Mouse (Mus musculus) forebrain, embryonic 11.5 days (tissue): ENCODE measurements at regions not wholly inside any gene's neighbourhood (a gene's known extent, or its start where the extent isn't known, plus 50 kb on each side); places are given as distances from the start of the nearest gene placed in this dataset.
"Not testable (repeated sequence)": the region's sequence is repeated elsewhere in the genome, so short reads cannot be mapped to it uniquely, and the experiment has no call there.

ENCODE experiments used
- ATAC-seq: fragments of 200-750 bp; cut with Nextera tagmentation; replicated peaks from 2 replicates; pipeline ENCODE4 v1.8.0; 2017; ENCODE audit warnings: moderate TSS enrichment; ENCODE audit not compliant: low FRiP score
- DNase-seq: peaks from one replicate; pipeline ENCODE4 v3.0.0-alpha.2; 2017; ENCODE audit warnings: low spot score
- H3K27ac ChIP-seq: fragments of 300-500 bp; sonication (generic); 2 replicates; pipeline ENCODE4 v1.5.1; 2014; ENCODE audit warnings: low read depth, low read length
- H3K27me3 ChIP-seq: fragments of 300-500 bp; sonication (generic); 2 replicates; pipeline ENCODE4 v1.6.1; 2014; ENCODE audit warnings: mild to moderate bottlenecking, low read length, mixed read lengths; ENCODE audit not compliant: control insufficient read depth, insufficient read depth
- H3K36me3 ChIP-seq: fragments of 300-500 bp; sonication (generic); 2 replicates; pipeline ENCODE4 v1.6.1; 2014; ENCODE audit warnings: mild to moderate bottlenecking, low read length, moderate library complexity, mixed read lengths; ENCODE audit not compliant: control insufficient read depth, insufficient read depth
- H3K4me1 ChIP-seq: fragments of 300-500 bp; sonication (generic); replicated peaks from 2 replicates; pipeline ENCODE4 v1.6.1; 2014; ENCODE audit warnings: low read length, mixed read lengths; ENCODE audit not compliant: control insufficient read depth, insufficient read depth
- H3K4me2 ChIP-seq: fragments of 300-500 bp; sonication (generic); 2 replicates; pipeline ENCODE4 v1.6.1; 2014; ENCODE audit warnings: low read depth, mild to moderate bottlenecking, low read length, moderate library complexity, mixed read lengths; ENCODE audit not compliant: severe bottlenecking
- H3K4me3 ChIP-seq: fragments of 300-500 bp; sonication (generic); 2 replicates; pipeline ENCODE4 v1.5.1; 2014; ENCODE audit warnings: low read depth, low read length
- H3K9ac ChIP-seq: fragments of 300-500 bp; sonication (generic); 2 replicates; pipeline ENCODE4 v1.6.1; 2014; ENCODE audit warnings: low read length
- H3K9me3 ChIP-seq: fragments of 300-500 bp; sonication (generic); 2 replicates; pipeline ENCODE4 v1.6.1; 2016; ENCODE audit warnings: low read length, mixed read lengths; ENCODE audit not compliant: control insufficient read depth
- WGBS: fragments of 180-500 bp; shearing (Covaris S2); extraction: QIAGEN DNeasy Blood & Tissue Kit; methylation state at CpG from one replicate; pipeline ENCODE4 v1.1.7; 2014; 5-methylcytosine and 5-hydroxymethylcytosine counted together

- H3K27me3 ChIP-seq = no peaks in the 10 kb centered on the region
- H3K9me3 ChIP-seq = no peaks in the 10 kb centered on the region
- no peak overlapping the region for H3K4me2 ChIP-seq
- peak; percentile 81 for ATAC-seq
- 45% methylated on average over 2 of the region's 2 CpGs for WGBS
- DNase-seq = no peak
- H3K4me1 ChIP-seq = no peaks in the 10 kb centered on the region
- H3K36me3 ChIP-seq = no peaks in the 10 kb centered on the region
- no peak overlapping the region for H3K4me3 ChIP-seq
- no peak overlapping the region for H3K27ac ChIP-seq
- H3K9ac ChIP-seq = no peak overlapping the region
Observed at GRCm38 (mm10) chr3:22285904-22286303, 209.5 kb downstream of the Tbl1xr1 start.

GRCm38 (mm10) chr3:22293466-22293865, 217.0 kb downstream of the Tbl1xr1 start:
- no peak for ATAC-seq
- H3K4me3 ChIP-seq = no peak overlapping the region
- H3K4me2 ChIP-seq = no peak overlapping the region
- no peaks in the 10 kb centered on the region for H3K4me1 ChIP-seq
- H3K27ac ChIP-seq = no peak overlapping the region
- WGBS = 88% methylated on average over 3 of the region's 3 CpGs
- no peak overlapping the region for H3K9ac ChIP-seq
- DNase-seq = no peak
- H3K9me3 ChIP-seq = no peaks in the 10 kb centered on the region
- no peaks in the 10 kb centered on the region for H3K36me3 ChIP-seq
- no peaks in the 10 kb centered on the region for H3K27me3 ChIP-seq

GRCm38 (mm10) chr3:22294081-22294480, 217.6 kb downstream of the Tbl1xr1 start:
- not testable (repeated sequence) for H3K9ac ChIP-seq, H3K27ac ChIP-seq, DNase-seq, H3K9me3 ChIP-seq, H3K4me3 ChIP-seq, H3K27me3 ChIP-seq, H3K36me3 ChIP-seq, H3K4me2 ChIP-seq, H3K4me1 ChIP-seq, ATAC-seq
- 94% methylated on average over 1 of the region's 1 CpGs for WGBS

- H3K4me2 ChIP-seq, H3K36me3 ChIP-seq, H3K4me1 ChIP-seq, DNase-seq, H3K27ac ChIP-seq, H3K9me3 ChIP-seq, H3K27me3 ChIP-seq, H3K9ac ChIP-seq, H3K4me3 ChIP-seq, ATAC-seq: not testable (repeated sequence)
- 89% methylated on average over 1 of the region's 1 CpGs for WGBS
Observed at GRCm38 (mm10) chr3:22296925-22297324, 220.5 kb downstream of the Tbl1xr1 start.

- H3K9ac ChIP-seq, H3K4me1 ChIP-seq, H3K27me3 ChIP-seq, ATAC-seq, H3K4me3 ChIP-seq, H3K36me3 ChIP-seq, H3K27ac ChIP-seq, H3K9me3 ChIP-seq, H3K4me2 ChIP-seq, DNase-seq: not testable (repeated sequence)
- 82% methylated on average over 1 of the region's 1 CpGs for WGBS
Observed at GRCm38 (mm10) chr3:22297831-22298230, 221.4 kb downstream of the Tbl1xr1 start.

GRCm38 (mm10) chr3:22300553-22300952, 224.1 kb downstream of the Tbl1xr1 start:
- Histone ChIP-seq H3K9me3 (no peaks in the 10 kb centered on the region), H3K27me3 (no peaks in the 10 kb centered on the region)
- no peak for DNase-seq

GRCm38 (mm10) chr3:22301991-22302517, 225.6 kb downstream of the Tbl1xr1 start:
- no peak overlapping the region for H3K9ac ChIP-seq
- no peaks in the 10 kb centered on the region for H3K36me3 ChIP-seq
- H3K4me2 ChIP-seq = no peak overlapping the region
- no peak overlapping the region for H3K27ac ChIP-seq
- H3K9me3 ChIP-seq = no peaks in the 10 kb centered on the region
- ATAC-seq (no peak), DNase-seq (no peak)
- 54% methylated on average over 5 of the region's 5 CpGs for WGBS
- no peak overlapping the region for H3K4me3 ChIP-seq
- no peaks in the 10 kb centered on the region for H3K4me1 ChIP-seq
- H3K27me3 ChIP-seq = no peaks in the 10 kb centered on the region

More at GRCm38 (mm10) chr3:22300553-22300952, 224.1 kb downstream of the Tbl1xr1 start:
- no peak overlapping the region for H3K4me3 ChIP-seq
- H3K4me2 ChIP-seq = no peak overlapping the region
- ATAC-seq = no peak
- H3K9ac ChIP-seq = no peak overlapping the region
- H3K27ac ChIP-seq = no peak overlapping the region
- no peaks in the 10 kb centered on the region for H3K4me1 ChIP-seq
- no peaks in the 10 kb centered on the region for H3K36me3 ChIP-seq
- WGBS = 89% methylated on average over 5 of the region's 5 CpGs

- no peak for DNase-seq
- H3K4me3 ChIP-seq = no peak overlapping the region
- no peak overlapping the region for H3K9ac ChIP-seq
- no peaks in the 10 kb centered on the region for H3K9me3 ChIP-seq
- no peak for ATAC-seq
- 34% methylated on average over 1 of the region's 1 CpGs for WGBS
- H3K36me3 ChIP-seq = no peaks in the 10 kb centered on the region
- H3K27ac ChIP-seq = no peak overlapping the region
- H3K4me1 ChIP-seq = no peaks in the 10 kb centered on the region
- no peak overlapping the region for H3K4me2 ChIP-seq
- no peaks in the 10 kb centered on the region for H3K27me3 ChIP-seq
Observed at GRCm38 (mm10) chr3:22304145-22304544, 227.7 kb downstream of the Tbl1xr1 start.

- H3K4me3 ChIP-seq = no peak overlapping the region
- H3K9ac ChIP-seq = no peak overlapping the region
- H3K4me1 ChIP-seq = no peaks in the 10 kb centered on the region
- ATAC-seq = no peak
- no peaks in the 10 kb centered on the region for H3K36me3 ChIP-seq
- H3K27ac ChIP-seq = no peak overlapping the region
- no peak overlapping the region for H3K4me2 ChIP-seq
- no peaks in the 10 kb centered on the region for H3K9me3 ChIP-seq
- WGBS = 73% methylated on average over 4 of the region's 4 CpGs
- H3K27me3 ChIP-seq = no peaks in the 10 kb centered on the region
- DNase-seq = no peak
Observed at GRCm38 (mm10) chr3:22306624-22307023, 230.2 kb downstream of the Tbl1xr1 start.
